Mouse (Mus musculus) adrenal gland, postnatal 14 days (tissue): ENCODE measurements around the gene Pgr. TPM values are rescaled to one million over a fixed set of nuclear protein-coding genes. Genes with fewer than 3 reads are reported as not detected.

ENCODE experiments used
- total RNA-seq: library from RNA; stranded (reverse); gene quantifications from 2 replicates; pipeline ENCODE4 v1.2.3, GENCODE M21; 2021

The Pgr gene
- total RNA-seq, 1 experiment from 2014 or later: 0.26 TPM

Other genes with a start within 250 kb of the Pgr start
- gene Gm16485, start 72.0 kb downstream of the Pgr start, total RNA-seq: 0.08 TPM in 1 of 2 replicates, not detected in the other